Mouse (Mus musculus) lung, embryonic 16.5 days (tissue): ENCODE measurements around the gene Ninj2. TPM values are rescaled to one million over a fixed set of nuclear protein-coding genes. Genes with fewer than 3 reads are reported as not detected.

Source experiments
- ATAC-seq: fragments of 200-750 bp; cut with Nextera tagmentation; 2 replicates; pipeline ENCODE4 v1.8.0; 2017; ENCODE audit warnings: low read depth, mild to moderate bottlenecking, moderate library complexity
- H3K27ac ChIP-seq: fragments of 300-500 bp; sonication (generic); 2 replicates; pipeline ENCODE4 v1.5.1; 2014; ENCODE audit warnings: mild to moderate bottlenecking, control low read depth, low read length
- H3K27me3 ChIP-seq: fragments of 300-500 bp; sonication (generic); 2 replicates; pipeline ENCODE4 v1.6.1; 2014; ENCODE audit warnings: low read depth, low read length, mixed read lengths; ENCODE audit not compliant: control insufficient read depth, insufficient read depth
- H3K36me3 ChIP-seq: fragments of 300-500 bp; sonication (generic); 2 replicates; pipeline ENCODE4 v1.6.1; 2014; ENCODE audit warnings: low read length; ENCODE audit not compliant: control insufficient read depth, insufficient read depth
- H3K4me1 ChIP-seq: fragments of 300-500 bp; sonication (generic); replicated peaks from 2 replicates; pipeline ENCODE4 v1.6.1; 2014; ENCODE audit warnings: low read length, mixed read lengths; ENCODE audit not compliant: control insufficient read depth, insufficient read depth
- H3K4me2 ChIP-seq: fragments of 300-500 bp; sonication (generic); 2 replicates; pipeline ENCODE4 v1.6.1; 2014; ENCODE audit warnings: low read depth, low read length, control low read depth
- H3K4me3 ChIP-seq: fragments of 300-500 bp; sonication (generic); 2 replicates; pipeline ENCODE4 v1.5.1; 2014; ENCODE audit warnings: mild to moderate bottlenecking, low read length, control low read depth
- H3K9ac ChIP-seq: fragments of 300-500 bp; sonication (generic); 2 replicates; pipeline ENCODE4 v1.6.1; 2014; ENCODE audit warnings: low read length, control low read depth
- H3K9me3 ChIP-seq: fragments of 300-500 bp; sonication (generic); 2 replicates; pipeline ENCODE4 v1.6.1; 2016; ENCODE audit warnings: low read length; ENCODE audit not compliant: control insufficient read depth
- WGBS: fragments of 180-500 bp; shearing (Covaris S2); extraction: QIAGEN DNeasy Blood & Tissue Kit; methylation state at CpG from one replicate; pipeline ENCODE4 v1.1.7; 2014; 5-methylcytosine and 5-hydroxymethylcytosine counted together
- polyA plus RNA-seq: library from polyadenylated mRNA; unstranded; fragments of >200 nt; fragmentation: Nextera tagmentation; extraction: Ambion mirVana; gene quantifications from 2 replicates; pipeline ENCODE4 v1.2.1, GENCODE M21; 2015

The Ninj2 gene
- polyA plus RNA-seq, 1 experiment from 2014 or later: 0.63 TPM

DNA sequence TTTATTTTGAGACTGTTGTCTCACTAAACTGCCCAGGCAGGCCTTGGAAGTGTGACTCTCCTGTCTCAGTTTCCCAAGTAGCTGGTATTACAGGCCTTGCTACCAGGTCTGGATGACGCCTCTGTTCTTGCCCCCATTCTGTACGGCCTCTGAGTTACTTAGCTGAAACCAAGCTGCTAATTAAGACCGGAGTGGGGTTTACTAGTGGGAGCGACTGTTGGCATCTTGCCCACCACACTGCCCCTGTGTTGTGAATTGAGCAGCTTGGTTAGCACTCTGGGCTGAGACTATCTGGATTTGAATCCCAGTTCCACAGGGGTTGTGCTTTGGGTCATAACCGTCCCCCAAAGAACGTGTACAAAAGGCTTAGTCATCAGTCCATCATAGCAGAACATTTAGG is 64.3 kb downstream of the Ninj2 start:
- no peaks in the 10 kb centered on the region for H3K27me3 ChIP-seq
- H3K27ac ChIP-seq: no peak overlapping the region
- no peak overlapping the region for H3K9ac ChIP-seq
- 66% methylated on average over 6 of the region's 6 CpGs for WGBS
- no peak for ATAC-seq
- H3K36me3 ChIP-seq: no peaks in the 10 kb centered on the region
- H3K4me1 ChIP-seq: peaks cover 13% of the 10 kb centered on the region
- H3K4me3 ChIP-seq: no peak overlapping the region
- no peaks in the 10 kb centered on the region for H3K9me3 ChIP-seq
- no peak overlapping the region for H3K4me2 ChIP-seq

GRCm38 (mm10) chr6:120159133-120159901 is 66.2 kb downstream of the Ninj2 start:
- Histone ChIP-seq H3K4me1 (peaks cover 13% of the 10 kb centered on the region), H3K4me2 (no peak overlapping the region), H3K4me3 (no peak overlapping the region), H3K27me3 (no peaks in the 10 kb centered on the region), H3K36me3 (no peaks in the 10 kb centered on the region), H3K9me3 (no peaks in the 10 kb centered on the region), H3K27ac (peak overlapping the region; percentile 90), H3K9ac (peak overlapping the region; percentile 3; the same call in 1 of the 2 replicates)
- peak; percentile 89 for ATAC-seq
- 23% methylated on average over 9 of the region's 9 CpGs for WGBS

DNA sequence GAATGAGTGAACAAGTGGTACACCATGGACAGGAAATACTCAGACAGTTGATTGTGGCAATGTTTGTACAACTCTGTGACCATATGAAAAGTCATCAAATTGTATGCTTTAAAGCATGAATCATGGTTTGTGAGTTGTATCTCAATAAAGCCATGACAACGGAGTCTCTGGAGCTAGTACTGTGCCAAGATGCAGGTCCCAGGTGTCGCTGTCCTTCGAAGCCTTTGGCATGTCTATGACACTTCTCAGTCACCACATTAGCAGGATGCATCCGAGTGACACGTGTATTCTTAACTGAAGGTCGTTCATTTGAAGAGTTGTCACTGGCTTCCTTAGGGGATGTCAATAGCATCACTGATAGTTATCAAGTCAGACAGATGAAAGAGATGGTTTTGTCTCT is 69.8 kb downstream of the Ninj2 start:
- ATAC-seq: no peak
- peaks cover 13% of the 10 kb centered on the region for H3K4me1 ChIP-seq
- no peaks in the 10 kb centered on the region for H3K36me3 ChIP-seq
- H3K27me3 ChIP-seq: no peaks in the 10 kb centered on the region
- H3K4me3 ChIP-seq: no peak overlapping the region
- no peaks in the 10 kb centered on the region for H3K9me3 ChIP-seq
- 51% methylated on average over 6 of the region's 6 CpGs for WGBS
- H3K9ac ChIP-seq: no peak overlapping the region
- no peak overlapping the region for H3K27ac ChIP-seq
- H3K4me2 ChIP-seq: no peak overlapping the region

GRCm38 (mm10) chr6:120164765-120165164 is 71.6 kb downstream of the Ninj2 start:
- 76% methylated on average over 4 of the region's 4 CpGs for WGBS
- H3K27me3 ChIP-seq: no peaks in the 10 kb centered on the region
- H3K4me1 ChIP-seq: peaks cover 2% of the 10 kb centered on the region
- no peak overlapping the region for H3K9ac ChIP-seq
- no peak overlapping the region for H3K4me2 ChIP-seq
- H3K4me3 ChIP-seq: no peak overlapping the region
- ATAC-seq: no peak
- H3K9me3 ChIP-seq: no peaks in the 10 kb centered on the region
- H3K27ac ChIP-seq: no peak overlapping the region
- no peaks in the 10 kb centered on the region for H3K36me3 ChIP-seq

GRCm38 (mm10) chr6:120167574-120167973 is 74.4 kb downstream of the Ninj2 start:
- Histone ChIP-seq H3K27me3 (no peaks in the 10 kb centered on the region), H3K9me3 (no peaks in the 10 kb centered on the region), H3K36me3 (no peaks in the 10 kb centered on the region), H3K4me1 (peaks cover 2% of the 10 kb centered on the region), H3K4me2 (no peak overlapping the region), H3K4me3 (no peak overlapping the region), H3K27ac (no peak overlapping the region), H3K9ac (no peak overlapping the region)
- ATAC-seq: no peak
- WGBS: 33% methylated on average over 4 of the region's 4 CpGs

- no peaks in the 10 kb centered on the region for H3K9me3 ChIP-seq
- H3K4me2 ChIP-seq: no peak overlapping the region
- peak; percentile 83 for ATAC-seq
- H3K4me3 ChIP-seq: no peak overlapping the region
- peaks cover 13% of the 10 kb centered on the region for H3K4me1 ChIP-seq
- H3K9ac ChIP-seq: no peak overlapping the region
- H3K36me3 ChIP-seq: no peaks in the 10 kb centered on the region
- H3K27ac ChIP-seq: peak overlapping the region; percentile 58
- H3K27me3 ChIP-seq: no peaks in the 10 kb centered on the region
- WGBS: 51% methylated on average over 8 of the region's 8 CpGs
These were observed 79.3 kb downstream of the Ninj2 start for GRCm38 (mm10) chr6:120172294-120173017.

- Histone ChIP-seq H3K4me2 (no peak overlapping the region), H3K4me1 (peaks cover 13% of the 10 kb centered on the region), H3K9me3 (no peaks in the 10 kb centered on the region), H3K4me3 (no peak overlapping the region), H3K27ac (no peak overlapping the region), H3K27me3 (no peaks in the 10 kb centered on the region), H3K36me3 (no peaks in the 10 kb centered on the region), H3K9ac (no peak overlapping the region)
- WGBS: 44% methylated on average over 6 of the region's 6 CpGs
- ATAC-seq: no peak
These were observed 81.0 kb downstream of the Ninj2 start for GRCm38 (mm10) chr6:120174028-120174601.

- Histone ChIP-seq H3K9ac (no peak overlapping the region), H3K4me3 (no peak overlapping the region), H3K27me3 (no peaks in the 10 kb centered on the region), H3K36me3 (no peaks in the 10 kb centered on the region), H3K27ac (no peak overlapping the region), H3K4me2 (no peak overlapping the region), H3K4me1 (peaks cover 13% of the 10 kb centered on the region), H3K9me3 (no peaks in the 10 kb centered on the region)
- peak; percentile 53; the same call in 1 of the 2 replicates for ATAC-seq
- WGBS: 40% methylated on average over 7 of the region's 7 CpGs
These were observed 81.5 kb downstream of the Ninj2 start for GRCm38 (mm10) chr6:120174602-120175115.

- ATAC-seq: no peak
- no peaks in the 10 kb centered on the region for H3K9me3 ChIP-seq
- no peak overlapping the region for H3K4me2 ChIP-seq
- H3K4me1 ChIP-seq: peaks cover 13% of the 10 kb centered on the region
- H3K27ac ChIP-seq: no peak overlapping the region
- WGBS: 93% methylated on average over 4 of the region's 4 CpGs
- H3K36me3 ChIP-seq: no peaks in the 10 kb centered on the region
- no peak overlapping the region for H3K9ac ChIP-seq
- H3K4me3 ChIP-seq: no peak overlapping the region
- H3K27me3 ChIP-seq: no peaks in the 10 kb centered on the region
These were observed 82.5 kb downstream of the Ninj2 start for GRCm38 (mm10) chr6:120175650-120176049.
